Mouse (Mus musculus) T-cell, adult 2 months (primary cell): ENCODE results near the gene Gm21767.
"Not testable (repeated sequence)": the region's sequence is repeated elsewhere in the genome, so short reads cannot be mapped to it uniquely, and the experiment has no call there.

ENCODE experiments used
- DNase-seq: peaks from one replicate; pipeline ENCODE4 v3.0.0; 2022; ENCODE audit warnings: low spot score

Gene Gm21767

GRCm38 (mm10) chrY:13941438-13941837 is at the start of gene Gm21767:
TSS of gene Gm21767 (plus strand) at chrY:13941738.
- DNase-seq = not testable (repeated sequence)
